Mouse (Mus musculus) right cerebral cortex, adult 18-20 months (tissue): ENCODE measurements around the gene Tgfbr3.

Experiments
- DNase-seq: peaks from one replicate; pipeline ENCODE4 v3.0.0; 2022; ENCODE audit warnings: mixed read lengths

Gene Tgfbr3

DNA sequence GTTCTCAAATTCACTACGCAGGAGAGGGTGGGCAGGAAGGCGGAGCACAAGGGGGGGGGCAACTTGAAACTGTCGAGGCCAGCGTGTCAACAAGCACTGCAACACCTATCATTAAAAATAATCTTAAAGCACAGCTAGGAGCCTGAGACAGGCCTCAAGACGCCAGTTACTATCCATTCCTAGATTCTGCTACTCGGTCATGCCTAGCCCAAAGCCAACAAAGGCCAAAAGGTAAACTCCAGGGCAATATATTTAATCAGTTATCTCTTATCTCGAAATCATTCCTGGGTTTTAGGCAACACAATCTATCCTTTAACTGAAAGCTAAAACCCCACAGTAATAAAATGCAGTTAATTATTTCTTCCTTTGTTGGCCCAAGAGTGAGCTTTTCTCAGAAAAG lies 221.9 kb downstream of the Tgfbr3 start:
- DNase-seq = no peak

DNA sequence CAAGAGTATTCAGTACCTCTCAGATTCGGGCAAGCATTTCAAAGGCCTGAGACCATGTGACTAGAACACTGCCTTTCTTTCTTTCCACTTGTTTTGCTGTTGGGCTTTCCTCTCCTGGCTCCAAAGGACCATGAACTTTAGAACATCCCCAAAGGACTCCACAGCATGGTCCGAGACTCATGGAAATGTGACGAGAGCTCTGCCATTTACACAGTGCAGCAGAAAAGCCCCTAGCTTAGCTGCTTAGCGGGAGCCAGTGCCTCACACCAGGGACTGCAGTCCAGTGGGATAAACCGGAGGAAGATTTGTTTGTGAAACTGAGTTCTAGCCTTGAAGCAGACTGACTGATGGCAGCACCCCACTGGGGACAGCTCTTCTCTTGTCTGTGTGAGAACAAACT lies 224.5 kb downstream of the Tgfbr3 start:
- DNase-seq = no peak

DNA sequence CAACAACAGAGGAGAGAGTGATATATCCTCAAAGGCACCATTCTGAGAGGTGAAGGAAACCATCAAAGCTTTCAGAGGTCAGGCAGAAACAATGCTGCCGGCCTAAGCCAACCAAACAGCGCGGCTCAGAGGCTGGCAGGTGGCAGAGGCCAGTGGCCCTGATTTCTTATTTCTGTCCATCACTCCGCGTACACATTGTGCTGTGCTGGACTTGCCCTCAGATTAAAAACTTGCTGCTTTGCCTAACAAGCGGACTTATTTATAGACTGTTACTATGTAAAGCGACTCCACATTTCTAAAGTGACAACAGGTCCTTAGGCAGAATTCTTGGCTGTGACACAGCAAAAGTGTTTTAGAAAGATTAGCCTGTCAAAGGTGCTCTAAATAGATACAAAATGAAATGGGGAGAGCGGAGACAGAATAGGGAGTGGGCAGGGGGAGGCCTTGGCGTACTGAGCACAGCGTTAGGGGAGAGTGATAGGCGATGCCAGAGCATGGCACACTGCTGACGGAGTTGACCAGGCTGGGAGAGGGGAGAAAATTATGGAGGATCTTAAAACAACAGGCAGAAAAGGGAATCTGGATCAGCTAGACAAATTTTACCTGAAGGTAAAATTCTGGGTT lies 227.1 kb downstream of the Tgfbr3 start:
- no peak for DNase-seq

DNA sequence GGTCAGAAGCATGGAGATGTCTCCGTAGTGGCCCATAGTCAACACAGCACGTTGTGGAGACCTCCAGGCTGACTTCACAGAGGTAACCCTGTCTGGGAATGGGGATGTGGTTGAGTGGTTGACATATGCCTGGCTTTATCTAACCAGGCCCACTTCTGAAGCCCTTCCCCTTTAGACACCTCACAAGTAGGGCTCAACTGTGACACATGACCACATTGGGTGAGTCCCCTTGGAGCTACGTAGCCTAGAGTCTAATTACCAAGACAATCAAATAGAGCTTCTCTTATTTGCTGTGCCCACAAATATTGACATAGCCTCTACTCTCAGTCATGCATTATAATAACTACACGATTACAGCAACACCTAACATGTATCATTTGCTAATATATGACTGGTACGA lies 229.9 kb downstream of the Tgfbr3 start:
- no peak for DNase-seq

- DNase-seq = no peak
Measured at GRCm38 (mm10) chr5:107058642-107059041, 230.8 kb downstream of the Tgfbr3 start.
